ENCODE assay signal across 8 mouse cellular contexts in genomic region chr8:3588258-3588633, GRCm38 (mm10). TPM values are rescaled to one million over a fixed set of nuclear protein-coding genes. Genes with fewer than 3 reads are reported as not detected.
DNase-seq lines count a peak whose midpoint lies in the region; ATAC-seq and TF ChIP-seq lines count a peak whose summit lies in the region.

No protein-coding gene starts in this region.

- peak overlapping the region; percentile 63 for H3K4me3 ChIP-seq in lung, adult 2 months (replicated peaks; ENCODE audit: extremely low read depth, low read depth, low read length)
- peak overlapping the region; percentile 72 for H3K4me3 ChIP-seq in embryonic facial prominence, embryonic 11.5 days (ENCODE audit: low read depth, low read length)
- peak overlapping the region; percentile 63 for H3K4me3 ChIP-seq in intestine, embryonic 14.5 days (ENCODE audit: low read depth, low read length)
- peak overlapping the region; percentile 81 for H3K4me3 ChIP-seq in neural tube, embryonic 11.5 days (ENCODE audit: low read depth, low read length)

- no peaks in the 10 kb centered on the region for H3K9me3 ChIP-seq in embryonic facial prominence, embryonic 11.5 days (replicated peaks; ENCODE audit: control insufficient read depth, low read length)
- H3K9me3 ChIP-seq in intestine, embryonic 14.5 days (ENCODE audit: control insufficient read depth, low read length) = no peaks in the 10 kb centered on the region
- H3K9me3 ChIP-seq in neural tube, embryonic 11.5 days (ENCODE audit: control insufficient read depth, low read length) = no peaks in the 10 kb centered on the region

- DNase-seq in lung, adult 2 months = no peak
- DNase-seq in lung, postnatal 10 days = no peak
- no peak for DNase-seq in embryonic facial prominence, embryonic 11.5 days (ENCODE audit: low spot score)
- DNase-seq in intestine, embryonic 14.5 days (ENCODE audit: low spot score) = no peak
- DNase-seq in neural tube, embryonic 11.5 days (ENCODE audit: low spot score) = peak; percentile 36
- no peak for DNase-seq in right cerebral cortex, adult 18-20 months
- DNase-seq in ovary, adult 18-20 months (ENCODE audit: low spot score) = no peak
- no peak for DNase-seq in gastrocnemius, postnatal 10 days

- H3K27ac ChIP-seq in embryonic facial prominence, embryonic 11.5 days (replicated peaks; ENCODE audit: low read depth, low read length) = no peak overlapping the region
- no peak overlapping the region for H3K27ac ChIP-seq in intestine, embryonic 14.5 days (ENCODE audit: low read depth)
- peak overlapping the region; percentile 44; the same call in 1 of the 2 replicates for H3K27ac ChIP-seq in neural tube, embryonic 11.5 days (ENCODE audit: low read depth, low read length)

- H3K4me1 ChIP-seq in lung, adult 2 months (ENCODE audit: control insufficient read depth, insufficient read depth, low read length) = no peaks in the 10 kb centered on the region
- no peaks in the 10 kb centered on the region for H3K4me1 ChIP-seq in embryonic facial prominence, embryonic 11.5 days (ENCODE audit: control insufficient read depth, insufficient read depth, low read length)
- H3K4me1 ChIP-seq in intestine, embryonic 14.5 days (replicated peaks; ENCODE audit: control insufficient read depth, insufficient read depth, low read length) = no peaks in the 10 kb centered on the region
- H3K4me1 ChIP-seq in neural tube, embryonic 11.5 days (ENCODE audit: control insufficient read depth, insufficient read depth, low read length) = no peaks in the 10 kb centered on the region

- ATAC-seq in embryonic facial prominence, embryonic 11.5 days (replicated peaks; ENCODE audit: insufficient number of reproducible peaks, low FRiP score, low TSS enrichment, low read depth) = peak; percentile 32
- ATAC-seq in intestine, embryonic 14.5 days (replicated peaks; ENCODE audit: low FRiP score, low TSS enrichment, low read depth) = peak; percentile 67
- ATAC-seq in neural tube, embryonic 11.5 days (ENCODE audit: insufficient read depth, low FRiP score, low TSS enrichment) = peak; percentile 48

- H3K27me3 ChIP-seq in embryonic facial prominence, embryonic 11.5 days (ENCODE audit: control insufficient read depth, insufficient read depth, low read length) = 0 out of 2 replicates have a peak, but pooled peaks cover 2% of the 10 kb centered on the region
- H3K27me3 ChIP-seq in intestine, embryonic 14.5 days (replicated peaks; ENCODE audit: control insufficient read depth, insufficient read depth, low read length) = peaks cover 12% of the 10 kb centered on the region
- H3K27me3 ChIP-seq in neural tube, embryonic 11.5 days (ENCODE audit: control insufficient read depth, insufficient read depth, low read length) = peaks cover 2% of the 10 kb centered on the region; the same call in 1 of the 2 replicates

- no peaks in the 10 kb centered on the region for H3K36me3 ChIP-seq in embryonic facial prominence, embryonic 11.5 days (replicated peaks; ENCODE audit: control insufficient read depth, insufficient read depth, low read depth, low read length)
- no peaks in the 10 kb centered on the region for H3K36me3 ChIP-seq in intestine, embryonic 14.5 days (ENCODE audit: control insufficient read depth, insufficient read depth, low read length)
- no peaks in the 10 kb centered on the region for H3K36me3 ChIP-seq in neural tube, embryonic 11.5 days (ENCODE audit: control insufficient read depth, insufficient read depth, low read length)

- peak overlapping the region; percentile 96 for H3K4me2 ChIP-seq in embryonic facial prominence, embryonic 11.5 days (ENCODE audit: low read depth, low read length)
- peak overlapping the region; percentile 87 for H3K4me2 ChIP-seq in intestine, embryonic 14.5 days (ENCODE audit: low read length)
- H3K4me2 ChIP-seq in neural tube, embryonic 11.5 days (ENCODE audit: low read depth) = peak overlapping the region; percentile 66

- TF ChIP-seq POLR2A in lung, adult 2 months (IDR thresholded peaks at IDR 0.05; ENCODE audit: borderline replicate concordance, extremely low read depth, low read depth, low read length) = no peak

- TF ChIP-seq CTCF in lung, adult 2 months (IDR thresholded peaks at IDR 0.05; ENCODE audit: insufficient read depth, low read length) = no peak

- peak overlapping the region; percentile 76 for H3K9ac ChIP-seq in embryonic facial prominence, embryonic 11.5 days (replicated peaks; ENCODE audit: low read length)
- H3K9ac ChIP-seq in intestine, embryonic 14.5 days (ENCODE audit: low read length) = peak overlapping the region; percentile 68
- H3K9ac ChIP-seq in neural tube, embryonic 11.5 days (ENCODE audit: low read length) = peak overlapping the region; percentile 78

- WGBS in lung, adult 2 months = 13% methylated on average over 11 of the region's 11 CpGs
- WGBS in embryonic facial prominence, embryonic 11.5 days = 1% methylated on average over 11 of the region's 11 CpGs
- WGBS in intestine, embryonic 14.5 days = 5% methylated on average over 11 of the region's 11 CpGs
- WGBS in neural tube, embryonic 11.5 days = 0% methylated on average over 11 of the region's 11 CpGs

RNA-seq across cellular contexts. Expression of gene Camsap3, which starts 1.2 kb away (rescaled TPM):
- 16.9 and 33.1 TPM in 2 replicates for polyA plus RNA-seq in lung, adult 2 months (2012; rRNA removed)
- 5.1 and 8.9 TPM in 2 replicates for polyA plus RNA-seq in embryonic facial prominence, embryonic 11.5 days (2014; fragmentation: Nextera tagmentation; extraction: Ambion mirVana)
- polyA plus RNA-seq in intestine, embryonic 14.5 days (2014; fragmentation: Nextera tagmentation; extraction: Ambion mirVana) = 19.7 and 21.5 TPM in 2 replicates
- 13.7 and 14.5 TPM in 2 replicates for polyA plus RNA-seq in neural tube, embryonic 11.5 days (2014; fragmentation: Nextera tagmentation; extraction: Ambion mirVana)
- total RNA-seq in gastrocnemius, postnatal 10 days (2021) = 1 to 10 TPM in 1 of 2 experiments, under 1 TPM in 1; 0.97 to 1.5 TPM

RNA-seq across cellular contexts. Expression of gene C330021F23Rik, which starts 20.5 kb away (rescaled TPM):
- polyA plus RNA-seq in lung, adult 2 months (2012; rRNA removed) = 0.88 TPM in 1 of 2 replicates, not detected in the other
- polyA plus RNA-seq in embryonic facial prominence, embryonic 11.5 days (2014; fragmentation: Nextera tagmentation; extraction: Ambion mirVana) = 2.5 and 5.4 TPM in 2 replicates
- 3.8 and 4.5 TPM in 2 replicates for polyA plus RNA-seq in intestine, embryonic 14.5 days (2014; fragmentation: Nextera tagmentation; extraction: Ambion mirVana)
- polyA plus RNA-seq in neural tube, embryonic 11.5 days (2014; fragmentation: Nextera tagmentation; extraction: Ambion mirVana) = 4.8 and 5.6 TPM in 2 replicates
- total RNA-seq in gastrocnemius, postnatal 10 days (2021) = under 1 TPM in 1 of 2 experiments, not detected in 1; 0.21 TPM

RNA-seq across cellular contexts. Expression of gene Xab2, which starts 32.9 kb away (rescaled TPM):
- polyA plus RNA-seq in lung, adult 2 months (2012; rRNA removed) = 59.0 and 66.6 TPM in 2 replicates
- 61.4 and 61.6 TPM in 2 replicates for polyA plus RNA-seq in embryonic facial prominence, embryonic 11.5 days (2014; fragmentation: Nextera tagmentation; extraction: Ambion mirVana)
- polyA plus RNA-seq in intestine, embryonic 14.5 days (2014; fragmentation: Nextera tagmentation; extraction: Ambion mirVana) = 56.4 and 61.5 TPM in 2 replicates
- 61.6 and 68.3 TPM in 2 replicates for polyA plus RNA-seq in neural tube, embryonic 11.5 days (2014; fragmentation: Nextera tagmentation; extraction: Ambion mirVana)
- 10 to 100 TPM; 14.9 to 16.4 TPM for total RNA-seq in gastrocnemius, postnatal 10 days (2021)

RNA-seq across cellular contexts. Expression of gene Pet100, which starts 33.1 kb away (rescaled TPM):
- 3.7 and 10.0 TPM in 2 replicates for polyA plus RNA-seq in lung, adult 2 months (2012; rRNA removed)
- 73.5 and 84.1 TPM in 2 replicates for polyA plus RNA-seq in embryonic facial prominence, embryonic 11.5 days (2014; fragmentation: Nextera tagmentation; extraction: Ambion mirVana)
- 95.1 and 95.4 TPM in 2 replicates for polyA plus RNA-seq in intestine, embryonic 14.5 days (2014; fragmentation: Nextera tagmentation; extraction: Ambion mirVana)
- polyA plus RNA-seq in neural tube, embryonic 11.5 days (2014; fragmentation: Nextera tagmentation; extraction: Ambion mirVana) = 91.7 and 99.2 TPM in 2 replicates
- total RNA-seq in gastrocnemius, postnatal 10 days (2021) = 10 to 100 TPM; 76.0 to 76.5 TPM

RNA-seq across cellular contexts. Expression of gene Pcp2, which starts 37.1 kb away (rescaled TPM):
- polyA plus RNA-seq in lung, adult 2 months (2012; rRNA removed) = not detected in 2 replicates
- polyA plus RNA-seq in embryonic facial prominence, embryonic 11.5 days (2014; fragmentation: Nextera tagmentation; extraction: Ambion mirVana) = 1.5 and 2.2 TPM in 2 replicates
- polyA plus RNA-seq in intestine, embryonic 14.5 days (2014; fragmentation: Nextera tagmentation; extraction: Ambion mirVana) = 0.12 TPM in 1 of 2 replicates, not detected in the other
- not detected in 2 replicates for polyA plus RNA-seq in neural tube, embryonic 11.5 days (2014; fragmentation: Nextera tagmentation; extraction: Ambion mirVana)
- total RNA-seq in gastrocnemius, postnatal 10 days (2021) = not detected
